In the genomic region with DNA sequence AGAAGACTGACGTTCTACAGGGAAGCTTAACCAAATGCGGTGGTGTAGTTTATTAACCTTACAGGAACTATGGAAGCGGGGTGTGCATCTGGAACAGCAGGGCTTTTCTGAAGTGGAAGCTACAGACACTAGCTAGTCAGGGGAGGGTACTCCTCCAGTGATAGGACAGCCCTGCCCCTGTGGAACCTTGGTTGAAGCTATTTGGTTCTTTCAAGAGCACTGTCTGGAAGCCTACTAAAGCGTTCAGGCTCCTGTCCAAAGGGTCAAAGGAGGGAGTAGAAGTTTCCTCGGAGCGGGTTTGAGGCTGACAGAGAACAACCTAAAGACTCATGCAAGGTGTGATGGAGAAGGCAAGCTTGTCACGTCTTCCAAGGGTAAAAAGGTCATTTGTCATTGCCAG, we compare ENCODE assay signal across 8 mouse cellular contexts. TPM values are rescaled to one million over a fixed set of nuclear protein-coding genes. Genes with fewer than 3 reads are reported as not detected.
DNase-seq lines count a peak whose midpoint lies in the region; ATAC-seq and TF ChIP-seq lines count a peak whose summit lies in the region.

No protein-coding gene starts in this region.

- no peak overlapping the region for H3K27ac ChIP-seq in forebrain, embryonic 11.5 days (ENCODE audit: low read depth, low read length)
- peak overlapping the region; percentile 36; the same call in 1 of the 2 replicates for H3K27ac ChIP-seq in kidney, embryonic 16.5 days (ENCODE audit: low read length)

- no peaks in the 10 kb centered on the region for H3K9me3 ChIP-seq in forebrain, embryonic 11.5 days (ENCODE audit: control insufficient read depth, low read length)
- no peaks in the 10 kb centered on the region for H3K9me3 ChIP-seq in kidney, embryonic 16.5 days (ENCODE audit: low read length)

- H3K36me3 ChIP-seq in forebrain, embryonic 11.5 days (ENCODE audit: control insufficient read depth, insufficient read depth, low read length) = no peaks in the 10 kb centered on the region
- no peaks in the 10 kb centered on the region for H3K36me3 ChIP-seq in kidney, embryonic 16.5 days (ENCODE audit: insufficient read depth, low read length)
- no peaks in the 10 kb centered on the region for H3K36me3 ChIP-seq in myocyte (ENCODE audit: control insufficient read depth, insufficient read depth)

- peak; percentile 27 for DNase-seq in kidney, adult 18-20 months
- no peak for DNase-seq in kidney, adult 11 months
- DNase-seq in forebrain, embryonic 11.5 days (ENCODE audit: low spot score) = no peak
- DNase-seq in cerebellum, adult 8-10 months = no peak
- no peak for DNase-seq in right cerebral cortex, postnatal 36 days (ENCODE audit: low spot score in 2 of 2)

- peak overlapping the region; percentile 57 for H3ac ChIP-seq in myocyte (ENCODE audit: control insufficient read depth, insufficient read length)

- peak overlapping the region; percentile 49; the same call in 1 of the 2 replicates for H3K9ac ChIP-seq in forebrain, embryonic 11.5 days (ENCODE audit: low read length)
- H3K9ac ChIP-seq in kidney, embryonic 16.5 days (replicated peaks; ENCODE audit: low read length) = peak overlapping the region; percentile 66; the same call in 1 of the 2 replicates

- TF ChIP-seq POLR2A in myocyte (IDR thresholded peaks at IDR 0.05; ENCODE audit: insufficient read length, low read depth) = no peak

- peak overlapping the region; percentile 59 for H3K4me2 ChIP-seq in forebrain, embryonic 11.5 days (ENCODE audit: low read depth, low read length, severe bottlenecking)
- peak overlapping the region; percentile 85 for H3K4me2 ChIP-seq in kidney, embryonic 16.5 days (replicated peaks; ENCODE audit: low read depth, low read length)
- peak overlapping the region; percentile 89 for H3K4me2 ChIP-seq in myocyte (ENCODE audit: low read depth)

- ATAC-seq in forebrain, embryonic 11.5 days (replicated peaks; ENCODE audit: low FRiP score) = no peak
- no peak for ATAC-seq in kidney, embryonic 16.5 days (ENCODE audit: low FRiP score, low TSS enrichment)
- no peak for ATAC-seq in erythroid progenitor cell, adult 5-6 weeks (replicated peaks; ENCODE audit: low FRiP score, poor library complexity, severe bottlenecking)

- H3K27me3 ChIP-seq in forebrain, embryonic 11.5 days (ENCODE audit: control insufficient read depth, insufficient read depth, low read length) = peaks cover 3% of the 10 kb centered on the region; the same call in 1 of the 2 replicates
- H3K27me3 ChIP-seq in kidney, embryonic 16.5 days (ENCODE audit: insufficient read depth, low read length) = no peaks in the 10 kb centered on the region
- H3K27me3 ChIP-seq in myocyte (ENCODE audit: control insufficient read depth, insufficient read depth, insufficient read length) = no peaks in the 10 kb centered on the region

- peaks cover 22% of the 10 kb centered on the region for H3K79me2 ChIP-seq in myocyte (ENCODE audit: control insufficient read depth, insufficient read depth)

- WGBS in forebrain, embryonic 11.5 days = 43% methylated on average over 7 of the region's 7 CpGs
- WGBS in kidney, embryonic 16.5 days = 32% methylated on average over 7 of the region's 7 CpGs

- peak overlapping the region; percentile 60; the same call in 1 of the 2 replicates for H3K4me3 ChIP-seq in forebrain, embryonic 11.5 days (ENCODE audit: low read depth, low read length)
- H3K4me3 ChIP-seq in kidney, embryonic 16.5 days (ENCODE audit: low read length) = peak overlapping the region; percentile 82
- peak overlapping the region; percentile 40 for H3K4me3 ChIP-seq in myocyte

- peaks cover 18% of the 10 kb centered on the region for H3K4me1 ChIP-seq in forebrain, embryonic 11.5 days (replicated peaks; ENCODE audit: control insufficient read depth, insufficient read depth, low read length)
- H3K4me1 ChIP-seq in kidney, embryonic 16.5 days (ENCODE audit: insufficient read depth, low read length) = peaks cover 43% of the 10 kb centered on the region

TF ChIP-seq in myocyte, 11 proteins besides CTCF, POLR2A, EP300 and RAD21:
- TF ChIP-seq MAX (IDR thresholded peaks at IDR 0.05; ENCODE audit: low read depth) (no peak), SRF (IDR thresholded peaks at IDR 0.05; ENCODE audit: control insufficient read depth, insufficient read length, low read depth) (no peak), TCF3 (IDR thresholded peaks at IDR 0.05; ENCODE audit: insufficient read length, low read depth) (no peak), USF1 (IDR thresholded peaks at IDR 0.05; ENCODE audit: low read depth) (no peak), CEBPB (IDR thresholded peaks at IDR 0.05; ENCODE audit: insufficient read depth, poor library complexity, severe bottlenecking) (no peak), REST (IDR thresholded peaks at IDR 0.05; ENCODE audit: insufficient read depth, insufficient read length) (no peak)
TF ChIP-seq in myocyte: peak in this region for 0.

RNA-seq across cellular contexts. Expression of a gene that starts 0.9 kb away (rescaled TPM):
- polyA plus RNA-seq in forebrain, embryonic 11.5 days (2014; fragmentation: Nextera tagmentation; extraction: Ambion mirVana) = 2.7 and 3.6 TPM in 2 replicates
- polyA plus RNA-seq in kidney, embryonic 16.5 days (2015; fragmentation: Nextera tagmentation; extraction: Ambion mirVana) = 4.2 and 4.6 TPM in 2 replicates
- polyA plus RNA-seq in myocyte (2012; fragmentation: generic; extraction: Trizol) = 1.8 TPM
- total RNA-seq in erythroid progenitor cell, adult 5-6 weeks (2015; ENCODE audit: low replicate concordance) = 0.72 and 1.3 TPM in 2 replicates
- 0.45 and 0.90 TPM in 2 replicates for total RNA-seq in erythroid progenitor cell, adult 5-6 weeks (2017; ENCODE audit: low replicate concordance)

RNA-seq across cellular contexts. Expression of a gene that starts 34.4 kb away (rescaled TPM):
- polyA plus RNA-seq in forebrain, embryonic 11.5 days (2014; fragmentation: Nextera tagmentation; extraction: Ambion mirVana) = 9.1 and 10.3 TPM in 2 replicates
- 10.7 and 11.3 TPM in 2 replicates for polyA plus RNA-seq in kidney, embryonic 16.5 days (2015; fragmentation: Nextera tagmentation; extraction: Ambion mirVana)
- polyA plus RNA-seq in myocyte (2012; fragmentation: generic; extraction: Trizol) = 4.5 TPM
- 0.84 and 3.6 TPM in 2 replicates for total RNA-seq in erythroid progenitor cell, adult 5-6 weeks (2015; ENCODE audit: low replicate concordance)
- 2.0 and 6.9 TPM in 2 replicates for total RNA-seq in erythroid progenitor cell, adult 5-6 weeks (2017; ENCODE audit: low replicate concordance)

RNA-seq across cellular contexts. Expression of a gene that starts 46.2 kb away (rescaled TPM):
- polyA plus RNA-seq in forebrain, embryonic 11.5 days (2014; fragmentation: Nextera tagmentation; extraction: Ambion mirVana) = 258 and 260 TPM in 2 replicates
- polyA plus RNA-seq in kidney, embryonic 16.5 days (2015; fragmentation: Nextera tagmentation; extraction: Ambion mirVana) = 69.0 and 72.2 TPM in 2 replicates
- 250 TPM for polyA plus RNA-seq in myocyte (2012; fragmentation: generic; extraction: Trizol)
- total RNA-seq in erythroid progenitor cell, adult 5-6 weeks (2015; ENCODE audit: low replicate concordance) = 1.7 and 11.2 TPM in 2 replicates
- 3.5 and 4.6 TPM in 2 replicates for total RNA-seq in erythroid progenitor cell, adult 5-6 weeks (2017; ENCODE audit: low replicate concordance)
